Mouse (Mus musculus) limb, embryonic 11.5 days (tissue): ENCODE data around the gene Ube2a. TPM values are rescaled to one million over a fixed set of nuclear protein-coding genes. Genes with fewer than 3 reads are reported as not detected.

ENCODE experiments used
- ATAC-seq: fragments of 200-750 bp; cut with Nextera tagmentation; 2 replicates; pipeline ENCODE4 v1.8.0; 2017; ENCODE audit warnings: low read depth; ENCODE audit not compliant: insufficient number of reproducible peaks, low FRiP score, low TSS enrichment
- DNase-seq: peaks from one replicate; pipeline ENCODE4 v3.0.0-alpha.2; 2015; ENCODE audit warnings: low spot score
- H3K27ac ChIP-seq: fragments of 300-500 bp; sonication (generic); replicated peaks from 2 replicates; pipeline ENCODE4 v1.5.1; 2014; ENCODE audit warnings: low read depth, mild to moderate bottlenecking, low read length
- H3K27me3 ChIP-seq: fragments of 300-500 bp; sonication (generic); 2 replicates; pipeline ENCODE4 v1.6.1; 2014; ENCODE audit warnings: mild to moderate bottlenecking, low read length, mixed read lengths; ENCODE audit not compliant: control insufficient read depth, insufficient read depth
- H3K36me3 ChIP-seq: fragments of 300-500 bp; sonication (generic); 2 replicates; pipeline ENCODE4 v1.6.1; 2014; ENCODE audit warnings: mild to moderate bottlenecking, low read length, moderate library complexity, mixed read lengths; ENCODE audit not compliant: control insufficient read depth, insufficient read depth
- H3K4me1 ChIP-seq: fragments of 300-500 bp; sonication (generic); 2 replicates; pipeline ENCODE4 v1.6.1; 2014; ENCODE audit warnings: low read length, mixed read lengths; ENCODE audit not compliant: control insufficient read depth, insufficient read depth
- H3K4me2 ChIP-seq: fragments of 300-500 bp; sonication (generic); 2 replicates; pipeline ENCODE4 v1.6.1; 2014; ENCODE audit warnings: low read depth, mild to moderate bottlenecking, moderate library complexity; ENCODE audit not compliant: severe bottlenecking
- H3K4me3 ChIP-seq: fragments of 300-500 bp; sonication (generic); 2 replicates; pipeline ENCODE4 v1.5.1; 2014; ENCODE audit warnings: low read depth, low read length
- H3K9ac ChIP-seq: fragments of 300-500 bp; sonication (generic); 2 replicates; pipeline ENCODE4 v1.6.1; 2014; ENCODE audit warnings: mild to moderate bottlenecking, low read length
- H3K9me3 ChIP-seq: fragments of 300-500 bp; sonication (generic); 2 replicates; pipeline ENCODE4 v1.6.1; 2016; ENCODE audit warnings: low read length; ENCODE audit not compliant: control insufficient read depth
- WGBS: fragments of 180-500 bp; shearing (Covaris S2); extraction: QIAGEN DNeasy Blood & Tissue Kit; methylation state at CpG from one replicate; pipeline ENCODE4 v1.1.7; 2014; 5-methylcytosine and 5-hydroxymethylcytosine counted together
- polyA plus RNA-seq: library from polyadenylated mRNA; unstranded; fragments of >200 nt; fragmentation: Nextera tagmentation; extraction: Ambion mirVana; gene quantifications from 2 replicates; pipeline ENCODE4 v1.2.1, GENCODE M21; 2014

The Ube2a gene
- 124 and 129 TPM in 2 replicates for polyA plus RNA-seq

GRCm38 (mm10) chrX:36873765-36874164, at the start of gene Ube2a, which contains the start of gene C330007P06Rik:
Gene Ube2a, plus strand, starts transcription at chrX:36873900.
Gene C330007P06Rik, minus strand, starts transcription at chrX:36874111.
- 28% methylated on average over 8 of the region's 8 CpGs for WGBS
- Histone ChIP-seq H3K9me3 (no peaks in the 10 kb centered on the region), H3K4me3 (peak within 1 kb of the TSS; percentile 65), H3K9ac (peak within 1 kb of the TSS; percentile 78), H3K4me2 (peak within 1 kb of the TSS; percentile 54), H3K36me3 (no peaks in the 10 kb centered on the region), H3K27ac (peak within 1 kb of the TSS; percentile 56; the same call in 1 of the 2 replicates), H3K4me1 (0 out of 2 replicates have a peak, but pooled peaks cover 2% of the 10 kb centered on the region), H3K27me3 (no peaks in the 10 kb centered on the region)
- DNase-seq (no peak), ATAC-seq (0 out of 2 replicates have a peak, but pooled peaks have one; percentile 75)

GRCm38 (mm10) chrX:36823932-36824711, 49.6 kb upstream of the Ube2a start:
- Histone ChIP-seq H3K9me3 (no peaks in the 10 kb centered on the region), H3K27ac (no peak overlapping the region), H3K27me3 (no peaks in the 10 kb centered on the region), H3K36me3 (no peaks in the 10 kb centered on the region), H3K4me2 (no peak overlapping the region), H3K4me1 (no peaks in the 10 kb centered on the region), H3K4me3 (no peak overlapping the region), H3K9ac (no peak overlapping the region)
- ATAC-seq (no peak), DNase-seq (no peak)
- 82% methylated on average over 10 of the region's 10 CpGs for WGBS

GRCm38 (mm10) chrX:36825032-36825431, 48.7 kb upstream of the Ube2a start:
- no peak overlapping the region for H3K4me2 ChIP-seq
- no peak overlapping the region for H3K27ac ChIP-seq
- no peak overlapping the region for H3K9ac ChIP-seq
- DNase-seq (no peak), ATAC-seq (no peak)
- H3K4me3 ChIP-seq: no peak overlapping the region
- no peaks in the 10 kb centered on the region for H3K36me3 ChIP-seq
- 67% methylated on average over 2 of the region's 2 CpGs for WGBS
- no peaks in the 10 kb centered on the region for H3K9me3 ChIP-seq
- H3K4me1 ChIP-seq: no peaks in the 10 kb centered on the region
- H3K27me3 ChIP-seq: no peaks in the 10 kb centered on the region

- H3K27ac ChIP-seq: no peak overlapping the region
- H3K4me3 ChIP-seq: no peak overlapping the region
- H3K4me1 ChIP-seq: no peaks in the 10 kb centered on the region
- H3K36me3 ChIP-seq: no peaks in the 10 kb centered on the region
- no peaks in the 10 kb centered on the region for H3K9me3 ChIP-seq
- DNase-seq (no peak), ATAC-seq (no peak)
- H3K4me2 ChIP-seq: no peak overlapping the region
- no peak overlapping the region for H3K9ac ChIP-seq
- no peaks in the 10 kb centered on the region for H3K27me3 ChIP-seq
- 92% methylated on average over 5 of the region's 5 CpGs for WGBS
Observed at GRCm38 (mm10) chrX:36826873-36827272, 46.8 kb upstream of the Ube2a start.

- no peaks in the 10 kb centered on the region for H3K36me3 ChIP-seq
- ATAC-seq (no peak), DNase-seq (no peak)
- no peaks in the 10 kb centered on the region for H3K27me3 ChIP-seq
- no peaks in the 10 kb centered on the region for H3K9me3 ChIP-seq
- WGBS: 49% methylated on average over 5 of the region's 5 CpGs
- H3K27ac ChIP-seq: no peak overlapping the region
- H3K4me1 ChIP-seq: no peaks in the 10 kb centered on the region
- no peak overlapping the region for H3K4me3 ChIP-seq
- H3K4me2 ChIP-seq: no peak overlapping the region
- H3K9ac ChIP-seq: no peak overlapping the region
Observed at GRCm38 (mm10) chrX:36830271-36830670, 43.4 kb upstream of the Ube2a start.

GRCm38 (mm10) chrX:36831632-36832031, 42.1 kb upstream of the Ube2a start:
- Histone ChIP-seq H3K27ac (no peak overlapping the region), H3K4me2 (no peak overlapping the region), H3K4me1 (no peaks in the 10 kb centered on the region), H3K36me3 (no peaks in the 10 kb centered on the region), H3K9ac (no peak overlapping the region), H3K27me3 (no peaks in the 10 kb centered on the region), H3K4me3 (no peak overlapping the region), H3K9me3 (no peaks in the 10 kb centered on the region)
- ATAC-seq (no peak), DNase-seq (no peak)
- 80% methylated on average over 4 of the region's 4 CpGs for WGBS

- H3K4me1 ChIP-seq: no peaks in the 10 kb centered on the region
- H3K4me2 ChIP-seq: peak overlapping the region; percentile 18; the same call in 1 of the 2 replicates
- H3K9me3 ChIP-seq: no peaks in the 10 kb centered on the region
- H3K27ac ChIP-seq: no peak overlapping the region
- no peak overlapping the region for H3K4me3 ChIP-seq
- H3K36me3 ChIP-seq: no peaks in the 10 kb centered on the region
- peak overlapping the region; percentile 35; the same call in 1 of the 2 replicates for H3K9ac ChIP-seq
- ATAC-seq (no peak), DNase-seq (peak; percentile 87)
- WGBS: 25% methylated on average over 19 of the region's 19 CpGs
- H3K27me3 ChIP-seq: no peaks in the 10 kb centered on the region
Observed at GRCm38 (mm10) chrX:36833397-36834084, 40.2 kb upstream of the Ube2a start.

- ATAC-seq: no peak
- 65% methylated on average over 6 of the region's 6 CpGs for WGBS
Observed at GRCm38 (mm10) chrX:36837069-36837676, 36.5 kb upstream of the Ube2a start.

More at GRCm38 (mm10) chrX:36837069-36837676, 36.5 kb upstream of the Ube2a start:
- H3K27ac ChIP-seq: no peak overlapping the region
- no peaks in the 10 kb centered on the region for H3K27me3 ChIP-seq
- no peak overlapping the region for H3K9ac ChIP-seq
- no peak overlapping the region for H3K4me2 ChIP-seq
- no peak overlapping the region for H3K4me3 ChIP-seq
- no peaks in the 10 kb centered on the region for H3K36me3 ChIP-seq
- no peaks in the 10 kb centered on the region for H3K9me3 ChIP-seq
- no peaks in the 10 kb centered on the region for H3K4me1 ChIP-seq
- DNase-seq: no peak
